Mouse (Mus musculus) left cerebral cortex, adult 18-20 months (tissue): ENCODE measurements at regions not wholly inside any gene's neighbourhood (a gene's known extent, or its start where the extent isn't known, plus 50 kb on each side); places are given as distances from the start of the nearest gene placed in this dataset.
A peak's percentile ranks its signal among the peaks of the same experiment; 100 is the strongest.
"Not testable (repeated sequence)": the region's sequence is repeated elsewhere in the genome, so short reads cannot be mapped to it uniquely, and the experiment has no call there.

Source experiments
- DNase-seq, 2 experiments: peaks; one replicate each; pipeline ENCODE4 v3.0.0; 2021 to 2022; ENCODE audit warnings: low spot score in 2 of 2, mixed read lengths in 1 of 2

DNA sequence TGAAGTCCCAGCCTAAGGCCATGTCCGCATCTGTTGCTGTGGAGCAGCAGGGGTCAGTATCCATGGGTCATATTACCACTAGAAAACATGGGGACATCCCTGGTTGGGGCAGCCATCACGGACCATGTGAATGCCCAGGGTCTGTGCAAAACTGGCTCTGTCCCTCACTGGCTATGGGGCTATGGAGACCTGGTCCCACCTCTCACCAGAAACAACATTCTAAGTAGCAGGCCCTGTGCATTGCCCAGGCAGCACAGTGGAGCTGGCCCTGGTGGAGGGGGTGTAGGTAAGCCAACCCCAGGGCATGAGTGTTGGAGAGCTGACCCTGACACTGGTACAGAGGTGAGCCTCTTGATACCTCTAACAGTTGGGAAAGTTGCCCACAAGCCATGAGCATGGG is 213.7 kb downstream of the Macc1 start:
- no peak for DNase-seq

GRCm38 (mm10) chr12:119548376-119548775 is 234.3 kb downstream of the Macc1 start:
- DNase-seq: not testable (repeated sequence)

DNA sequence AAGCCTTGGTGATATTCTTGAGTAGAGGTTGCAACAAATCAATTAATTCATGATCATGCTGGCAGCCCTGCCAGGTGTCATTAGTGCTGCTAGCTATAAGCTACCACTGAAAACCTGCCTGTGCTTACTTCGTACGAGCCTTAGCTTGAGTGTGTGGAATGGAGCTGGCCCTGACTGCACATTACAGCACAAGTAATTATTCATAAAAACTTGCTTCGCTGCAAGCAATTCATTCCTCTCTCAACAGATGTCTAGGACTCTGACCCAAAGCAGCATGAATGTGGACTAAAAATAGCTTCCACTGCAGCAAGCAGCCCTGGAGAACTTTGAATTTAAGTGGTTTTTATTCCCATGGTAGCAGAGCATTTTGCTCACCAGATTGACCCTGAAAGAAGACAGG is 262.6 kb downstream of the Macc1 start:
- peak in 1 of 2 experiments; percentile 2 for DNase-seq

- DNase-seq: no peak
These were observed 263.2 kb downstream of the Macc1 start for GRCm38 (mm10) chr12:119577280-119577679.

DNA sequence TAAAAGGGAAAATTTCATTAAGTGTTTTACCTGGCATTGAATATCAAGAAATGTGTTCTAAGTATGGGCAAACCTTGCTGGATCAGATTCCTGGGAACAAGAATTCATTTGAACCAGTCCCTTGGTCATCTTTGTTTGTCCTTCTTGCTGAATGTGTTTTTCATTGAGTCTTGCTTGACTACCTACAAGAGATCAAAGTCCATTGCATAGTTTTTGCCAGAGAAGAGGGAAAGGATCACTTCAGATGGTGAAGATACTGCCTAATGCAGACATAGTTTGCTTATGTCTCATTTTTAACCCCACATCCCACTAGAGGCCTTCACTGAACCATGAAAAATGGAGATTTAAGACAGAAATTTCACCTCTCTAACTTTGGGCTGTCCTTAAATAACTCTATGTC is 287.3 kb downstream of the Macc1 start:
- no peak for DNase-seq

DNA sequence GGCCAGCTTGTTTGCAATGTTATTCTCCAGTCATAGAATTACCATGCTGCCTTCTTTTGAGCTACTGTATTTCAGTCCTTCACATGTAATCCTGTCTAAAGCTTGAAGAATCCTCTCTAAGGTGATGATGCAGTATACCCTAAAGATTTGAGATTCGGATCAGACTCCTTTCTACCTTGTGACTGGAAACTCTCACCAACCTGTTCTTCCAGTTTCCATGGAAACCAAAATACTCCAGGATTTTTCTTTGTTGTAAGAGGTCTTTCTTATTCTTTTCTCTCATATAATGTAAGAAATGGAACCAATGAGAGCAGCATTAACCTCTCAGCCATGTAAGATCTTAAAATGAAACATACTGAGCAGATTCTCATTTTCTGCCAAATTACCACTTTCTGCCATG is 310.2 kb downstream of the Macc1 start:
- no peak for DNase-seq

GRCm38 (mm10) chr12:119655366-119655765 is 290.3 kb upstream of the Tmem196 start:
- DNase-seq: no peak
